In the genomic region with DNA sequence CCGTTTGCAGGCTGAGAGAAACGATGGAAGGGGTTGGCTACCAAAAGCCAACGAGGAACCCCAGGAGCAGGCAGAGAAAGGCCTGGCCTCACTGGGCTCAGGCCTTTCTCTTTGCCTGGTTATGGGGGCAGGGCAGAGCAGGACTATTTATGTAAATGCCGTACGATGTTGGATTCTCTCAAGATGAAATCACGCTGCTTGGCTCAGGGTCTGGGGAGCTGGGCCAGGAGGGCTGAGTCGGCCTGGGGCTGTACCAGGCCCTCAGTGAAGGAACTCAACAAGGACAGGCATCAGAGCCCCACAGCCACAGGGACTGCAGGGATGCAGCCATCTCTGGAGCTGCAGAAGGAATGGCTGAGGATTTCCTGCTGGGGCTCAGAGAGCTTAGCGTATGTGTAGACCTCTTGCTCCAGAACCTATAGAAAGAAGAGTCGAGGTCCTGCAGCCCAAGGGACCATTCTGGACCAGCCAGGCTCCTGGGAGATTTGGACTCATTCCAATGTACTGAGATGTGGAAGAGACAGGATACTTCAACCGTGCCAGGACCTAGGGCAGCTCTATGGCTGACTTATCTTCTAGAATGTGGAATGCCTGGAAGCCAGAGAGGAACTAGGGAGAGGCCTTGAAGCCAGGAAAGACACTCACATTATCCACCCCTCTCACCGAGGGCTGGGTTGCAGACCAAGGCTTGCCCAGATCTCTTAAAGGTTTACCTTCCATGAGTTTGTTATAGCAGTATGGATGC, we compare ENCODE assay signal across 12 mouse cellular contexts. TPM values are rescaled to one million over a fixed set of nuclear protein-coding genes. Genes with fewer than 3 reads are reported as not detected.
DNase-seq lines count a peak whose midpoint lies in the region; ATAC-seq and TF ChIP-seq lines count a peak whose summit lies in the region.
"Had no signal": no experiment of that assay in that cellular context is flagged by ENCODE, and none has a peak within 500 bp of the region (broad histone marks: within the 10 kb centered on the region; RNA-seq: fewer than 3 reads in every experiment).

No protein-coding gene starts in this region.

- H3K36me3 ChIP-seq in forebrain, postnatal 0 days (ENCODE audit: insufficient read depth): no peaks in the 10 kb centered on the region
- H3K36me3 ChIP-seq in forebrain, embryonic 13.5 days (ENCODE audit: poor library complexity, severe bottlenecking): no peaks in the 10 kb centered on the region
- H3K36me3 ChIP-seq in embryonic facial prominence, embryonic 15.5 days: no peaks in the 10 kb centered on the region
- H3K36me3 ChIP-seq in heart, embryonic 15.5 days: no peaks in the 10 kb centered on the region
- H3K36me3 ChIP-seq: embryonic facial prominence, embryonic 12.5 days; liver, embryonic 15.5 days; neural tube, embryonic 15.5 days had no signal

- no peak overlapping the region for H3K4me3 ChIP-seq in forebrain, postnatal 0 days (ENCODE audit: low read depth, low read length)
- no peak overlapping the region for H3K4me3 ChIP-seq in forebrain, embryonic 13.5 days
- H3K4me3 ChIP-seq in embryonic facial prominence, embryonic 15.5 days (replicated peaks): no peak overlapping the region
- no peak overlapping the region for H3K4me3 ChIP-seq in heart, embryonic 15.5 days
- H3K4me3 ChIP-seq: embryonic facial prominence, embryonic 12.5 days; liver, embryonic 15.5 days; neural tube, embryonic 15.5 days had no signal

- no peak overlapping the region for H3K4me2 ChIP-seq in forebrain, postnatal 0 days (ENCODE audit: low read depth)
- H3K4me2 ChIP-seq in forebrain, embryonic 13.5 days: no peak overlapping the region
- no peak overlapping the region for H3K4me2 ChIP-seq in embryonic facial prominence, embryonic 15.5 days (replicated peaks)
- no peak overlapping the region for H3K4me2 ChIP-seq in heart, embryonic 15.5 days
- H3K4me2 ChIP-seq: embryonic facial prominence, embryonic 12.5 days; liver, embryonic 15.5 days; neural tube, embryonic 15.5 days had no signal

- no peak; the same call in 1 of the 2 replicates for ATAC-seq in forebrain, postnatal 0 days
- no peak for ATAC-seq in forebrain, embryonic 13.5 days
- peak; percentile 53; the same call in 1 of the 2 replicates for ATAC-seq in embryonic facial prominence, embryonic 15.5 days (ENCODE audit: insufficient number of reproducible peaks, low FRiP score, low TSS enrichment, low read depth)
- ATAC-seq in heart, embryonic 15.5 days (replicated peaks; ENCODE audit: insufficient number of reproducible peaks, insufficient read depth, low FRiP score, low read depth): peak; percentile 82

- H3K9ac ChIP-seq in forebrain, postnatal 0 days: no peak overlapping the region
- no peak overlapping the region for H3K9ac ChIP-seq in forebrain, embryonic 13.5 days
- no peak overlapping the region for H3K9ac ChIP-seq in embryonic facial prominence, embryonic 15.5 days
- no peak overlapping the region for H3K9ac ChIP-seq in heart, embryonic 15.5 days
- H3K9ac ChIP-seq: embryonic facial prominence, embryonic 12.5 days; liver, embryonic 15.5 days; neural tube, embryonic 15.5 days had no signal

- no peaks in the 10 kb centered on the region for H3K9me3 ChIP-seq in forebrain, postnatal 0 days (ENCODE audit: low read length)
- H3K9me3 ChIP-seq in forebrain, embryonic 13.5 days (replicated peaks): no peaks in the 10 kb centered on the region
- H3K9me3 ChIP-seq in embryonic facial prominence, embryonic 15.5 days (replicated peaks): no peaks in the 10 kb centered on the region
- no peaks in the 10 kb centered on the region for H3K9me3 ChIP-seq in heart, embryonic 15.5 days (replicated peaks)
- H3K9me3 ChIP-seq: embryonic facial prominence, embryonic 12.5 days; liver, embryonic 15.5 days; neural tube, embryonic 15.5 days had no signal

- H3K27me3 ChIP-seq in forebrain, postnatal 0 days (ENCODE audit: insufficient read depth, low read length): no peaks in the 10 kb centered on the region
- no peaks in the 10 kb centered on the region for H3K27me3 ChIP-seq in forebrain, embryonic 13.5 days
- no peaks in the 10 kb centered on the region for H3K27me3 ChIP-seq in embryonic facial prominence, embryonic 15.5 days
- no peaks in the 10 kb centered on the region for H3K27me3 ChIP-seq in heart, embryonic 15.5 days
- H3K27me3 ChIP-seq: embryonic facial prominence, embryonic 12.5 days; liver, embryonic 15.5 days; neural tube, embryonic 15.5 days had no signal

- 66% methylated on average over 11 of the region's 11 CpGs for WGBS in forebrain, postnatal 0 days
- 81% methylated on average over 11 of the region's 11 CpGs for WGBS in forebrain, embryonic 13.5 days
- 58% methylated on average over 11 of the region's 11 CpGs for WGBS in embryonic facial prominence, embryonic 15.5 days
- 39% methylated on average over 11 of the region's 11 CpGs for WGBS in heart, embryonic 15.5 days

- TF ChIP-seq CTCF in forebrain, postnatal 0 days (IDR thresholded peaks at IDR 0.05; ENCODE audit: low read depth): no peak

- H3K4me1 ChIP-seq in forebrain, postnatal 0 days (ENCODE audit: insufficient read depth): no peaks in the 10 kb centered on the region
- H3K4me1 ChIP-seq in forebrain, embryonic 13.5 days: no peaks in the 10 kb centered on the region
- peaks cover 22% of the 10 kb centered on the region; the same call in 1 of the 2 replicates for H3K4me1 ChIP-seq in embryonic facial prominence, embryonic 15.5 days
- peaks cover 14% of the 10 kb centered on the region for H3K4me1 ChIP-seq in heart, embryonic 15.5 days (replicated peaks)
- H3K4me1 ChIP-seq: liver, embryonic 15.5 days had no signal

- DNase-seq in forebrain, postnatal 0 days: peak; percentile 15
- DNase-seq in lung, postnatal 36 days: peak; percentile 64
- DNase-seq in thymus, postnatal 4 days: no peak
- no peak for DNase-seq in liver
- DNase-seq in right cerebral cortex, postnatal 14 days: no peak
- DNase-seq: kidney, adult 8-10 months had no signal

- H3K27ac ChIP-seq in forebrain, postnatal 0 days (ENCODE audit: low read depth, low read length): no peak overlapping the region
- H3K27ac ChIP-seq in forebrain, embryonic 13.5 days: no peak overlapping the region
- H3K27ac ChIP-seq in embryonic facial prominence, embryonic 15.5 days (replicated peaks): peak overlapping the region; percentile 55; the same call in 1 of the 2 replicates
- H3K27ac ChIP-seq in heart, embryonic 15.5 days: peak overlapping the region; percentile 79
- H3K27ac ChIP-seq: embryonic facial prominence, embryonic 12.5 days; liver, embryonic 15.5 days; neural tube, embryonic 15.5 days had no signal

RNA-seq across cellular contexts. Expression of a gene that starts 29.1 kb away (rescaled TPM):
- total RNA-seq in forebrain, postnatal 0 days (2014; rRNA removed): not detected in 2 replicates
- 0.12 TPM in 1 of 2 replicates, not detected in the other for polyA plus RNA-seq in forebrain, postnatal 0 days (2015; fragmentation: Nextera tagmentation; extraction: Ambion mirVana)
- polyA plus RNA-seq in forebrain, embryonic 13.5 days (2015; fragmentation: Nextera tagmentation; extraction: Ambion mirVana): not detected in 2 replicates
- polyA plus RNA-seq in embryonic facial prominence, embryonic 15.5 days (2015; fragmentation: Nextera tagmentation; extraction: Ambion mirVana): not detected in 2 replicates
- polyA plus RNA-seq in heart, embryonic 15.5 days (2015; fragmentation: Nextera tagmentation; extraction: Ambion mirVana): not detected in 2 replicates
- polyA plus RNA-seq: embryonic facial prominence, embryonic 12.5 days; liver, embryonic 15.5 days; neural tube, embryonic 15.5 days had no signal

RNA-seq across cellular contexts. Expression of a gene that starts 39.6 kb away (rescaled TPM):
- 1.9 and 5.6 TPM in 2 replicates for total RNA-seq in forebrain, postnatal 0 days (2014; rRNA removed)
- polyA plus RNA-seq in forebrain, postnatal 0 days (2015; fragmentation: Nextera tagmentation; extraction: Ambion mirVana): 2.1 and 2.6 TPM in 2 replicates
- polyA plus RNA-seq in forebrain, embryonic 13.5 days (2015; fragmentation: Nextera tagmentation; extraction: Ambion mirVana): 1.8 and 2.9 TPM in 2 replicates
- polyA plus RNA-seq in embryonic facial prominence, embryonic 15.5 days (2015; fragmentation: Nextera tagmentation; extraction: Ambion mirVana): 7.0 and 8.5 TPM in 2 replicates
- polyA plus RNA-seq in heart, embryonic 15.5 days (2015; fragmentation: Nextera tagmentation; extraction: Ambion mirVana): 2.3 and 4.2 TPM in 2 replicates

RNA-seq across cellular contexts. Expression of a gene that starts 55.8 kb away (rescaled TPM):
- total RNA-seq in forebrain, postnatal 0 days (2014; rRNA removed): 0.31 and 0.52 TPM in 2 replicates
- polyA plus RNA-seq in forebrain, postnatal 0 days (2015; fragmentation: Nextera tagmentation; extraction: Ambion mirVana): 0.19 and 0.29 TPM in 2 replicates
- polyA plus RNA-seq in forebrain, embryonic 13.5 days (2015; fragmentation: Nextera tagmentation; extraction: Ambion mirVana): 2.3 and 3.4 TPM in 2 replicates
- 2.5 and 3.4 TPM in 2 replicates for polyA plus RNA-seq in embryonic facial prominence, embryonic 15.5 days (2015; fragmentation: Nextera tagmentation; extraction: Ambion mirVana)
- polyA plus RNA-seq in heart, embryonic 15.5 days (2015; fragmentation: Nextera tagmentation; extraction: Ambion mirVana): not detected in 2 replicates
- polyA plus RNA-seq: liver, embryonic 15.5 days had no signal

Comparison
In these comparisons a context has a peak if more than half of its experiments do, and no peak if none do; other contexts are left out.
1. ATAC-seq: peak in embryonic facial prominence, embryonic 15.5 days (single experiment) and heart, embryonic 15.5 days (single experiment); none in forebrain, postnatal 0 days (single experiment) and forebrain, embryonic 13.5 days (single experiment).
2. DNase-seq: peak in forebrain, postnatal 0 days (single experiment) and lung, postnatal 36 days (single experiment); none in thymus, postnatal 4 days (single experiment), liver (single experiment) and right cerebral cortex, postnatal 14 days (single experiment).
3. H3K27ac ChIP-seq: peak in embryonic facial prominence, embryonic 15.5 days (single experiment) and heart, embryonic 15.5 days (single experiment); none in forebrain, postnatal 0 days (single experiment) and forebrain, embryonic 13.5 days (single experiment).